In genomic region chr14:13357101-13357667, GRCm38 (mm10) we compare ENCODE assay signal across 18 mouse cellular contexts.
A peak's percentile ranks its signal among the peaks of the same experiment; 100 is the strongest.
DNase-seq lines count a peak whose midpoint lies in the region; ATAC-seq lines count a peak whose summit lies in the region.
"Had no signal": no experiment of that assay in that cellular context is flagged by ENCODE, and none has a peak within 500 bp of the region (broad histone marks: within the 10 kb centered on the region; RNA-seq: fewer than 3 reads in every experiment).

No protein-coding gene starts in this region.

- no peak overlapping the region for H3K4me2 ChIP-seq in neural tube, embryonic 14.5 days (ENCODE audit: low read depth, low read length)
- no peak overlapping the region for H3K4me2 ChIP-seq in neural tube, embryonic 15.5 days
- H3K4me2 ChIP-seq: midbrain, embryonic 11.5 days had no signal

- peak; percentile 8 for DNase-seq in cerebellum, adult 11 months
- DNase-seq in cerebellum, adult 9-11 months = no peak
- DNase-seq in gastrocnemius, postnatal 10 days = peak; percentile 14
- DNase-seq in gastrocnemius, postnatal 25 days = no peak
- peak; percentile 66 for DNase-seq in retina, postnatal 1 day
- DNase-seq in kidney, postnatal 14 days = no peak
- DNase-seq: heart, postnatal 10 days; kidney, adult 2 months; kidney, postnatal 4 days; lung, adult 2 months; lung, postnatal 4 days; right cerebral cortex, postnatal 4 days; thymus, postnatal 36 days had no signal

- H3K9me3 ChIP-seq in neural tube, embryonic 14.5 days (ENCODE audit: control insufficient read depth, low read length) = no peaks in the 10 kb centered on the region
- no peaks in the 10 kb centered on the region for H3K9me3 ChIP-seq in neural tube, embryonic 15.5 days (replicated peaks)
- H3K9me3 ChIP-seq: heart, embryonic 10.5 days had no signal

- H3K9ac ChIP-seq in neural tube, embryonic 14.5 days (replicated peaks; ENCODE audit: low read depth, low read length) = no peak overlapping the region
- no peak overlapping the region for H3K9ac ChIP-seq in neural tube, embryonic 15.5 days (replicated peaks)

- H3K4me1 ChIP-seq in neural tube, embryonic 14.5 days (ENCODE audit: control insufficient read depth, insufficient read depth, low read length) = no peaks in the 10 kb centered on the region
- peaks cover 6% of the 10 kb centered on the region; the same call in 1 of the 2 replicates for H3K4me1 ChIP-seq in neural tube, embryonic 15.5 days
- H3K4me1 ChIP-seq: heart, embryonic 10.5 days had no signal

- no peaks in the 10 kb centered on the region for H3K36me3 ChIP-seq in neural tube, embryonic 14.5 days (ENCODE audit: control insufficient read depth, insufficient read depth, low read length)
- H3K36me3 ChIP-seq in neural tube, embryonic 15.5 days = no peaks in the 10 kb centered on the region
- H3K36me3 ChIP-seq: heart, embryonic 10.5 days had no signal

- H3K27ac ChIP-seq in neural tube, embryonic 14.5 days (ENCODE audit: low read depth, low read length) = no peak overlapping the region
- no peak overlapping the region for H3K27ac ChIP-seq in neural tube, embryonic 15.5 days (replicated peaks)
- H3K27ac ChIP-seq: heart, embryonic 10.5 days had no signal

- H3K4me3 ChIP-seq in neural tube, embryonic 14.5 days (ENCODE audit: low read depth, low read length) = no peak overlapping the region
- no peak overlapping the region for H3K4me3 ChIP-seq in neural tube, embryonic 15.5 days (replicated peaks)
- H3K4me3 ChIP-seq: heart, embryonic 10.5 days; myocyte had no signal

- ATAC-seq in neural tube, embryonic 14.5 days (ENCODE audit: low read depth) = peak; percentile 45; the same call in 1 of the 2 replicates
- ATAC-seq in neural tube, embryonic 15.5 days (ENCODE audit: low FRiP score) = no peak

- no peaks in the 10 kb centered on the region for H3K27me3 ChIP-seq in neural tube, embryonic 14.5 days (ENCODE audit: control insufficient read depth, insufficient read depth, low read length)
- no peaks in the 10 kb centered on the region for H3K27me3 ChIP-seq in neural tube, embryonic 15.5 days (replicated peaks)

- 62% methylated on average over 5 of the region's 5 CpGs for WGBS in neural tube, embryonic 14.5 days
- WGBS in neural tube, embryonic 15.5 days = 54% methylated on average over 5 of the region's 5 CpGs

Comparison
In these comparisons a context has a peak if more than half of its experiments do, and no peak if none do; other contexts are left out.
1. DNase-seq: peak in cerebellum, adult 11 months (single experiment), gastrocnemius, postnatal 10 days (single experiment) and retina, postnatal 1 day (single experiment); none in cerebellum, adult 9-11 months (single experiment), gastrocnemius, postnatal 25 days (single experiment) and kidney, postnatal 14 days (single experiment).